Mouse (Mus musculus) neural tube, embryonic 10.5 days (tissue): ENCODE measurements at regions not wholly inside any gene's neighbourhood (a gene's known extent, or its start where the extent isn't known, plus 50 kb on each side); places are given as distances from the start of the nearest gene placed in this dataset.

Experiments
- DNase-seq: peaks from one replicate; pipeline ENCODE4 v3.0.0-alpha.2; 2017; ENCODE audit warnings: low spot score; ENCODE audit errors: extremely low spot score

DNA sequence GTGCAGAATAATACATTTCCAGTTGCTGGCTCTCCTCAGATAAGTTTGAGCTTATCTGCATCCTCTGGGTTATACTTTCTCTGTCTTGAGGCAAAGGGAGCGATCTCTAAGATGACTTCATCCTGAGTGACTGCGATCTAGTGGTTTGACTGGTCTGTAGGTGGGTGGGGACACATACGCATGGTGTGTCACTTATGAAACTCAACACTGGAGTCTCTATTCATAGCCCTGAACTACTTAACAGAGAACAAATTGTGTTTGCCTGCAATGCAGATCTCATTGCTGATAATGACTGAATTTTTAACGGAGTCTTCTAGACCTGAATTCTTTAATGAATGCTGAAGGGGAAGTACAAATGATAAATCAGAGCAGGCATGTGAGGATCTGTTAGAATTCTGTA is 244.7 kb upstream of the Msx2 start:
- no peak for DNase-seq

DNA sequence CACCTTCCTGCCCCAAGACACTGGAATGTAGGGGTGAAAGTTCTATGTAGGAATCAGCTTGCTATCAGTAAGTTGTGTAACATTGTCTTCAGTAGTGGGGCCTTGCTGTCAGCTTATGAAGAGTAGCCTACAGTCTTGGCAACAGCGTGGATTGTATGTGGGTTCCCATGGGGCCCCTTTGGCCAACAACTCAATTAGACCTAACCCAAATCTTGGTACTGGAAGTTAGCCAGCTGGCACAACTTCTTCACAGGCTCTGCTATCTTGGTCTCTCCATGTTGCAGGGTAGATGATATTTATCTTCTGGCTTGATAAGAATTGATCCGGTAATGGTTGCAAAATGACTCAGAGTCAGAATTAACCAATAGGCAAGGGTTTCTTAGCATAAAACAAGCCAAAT is 244.2 kb upstream of the Msx2 start:
- no peak for DNase-seq

DNA sequence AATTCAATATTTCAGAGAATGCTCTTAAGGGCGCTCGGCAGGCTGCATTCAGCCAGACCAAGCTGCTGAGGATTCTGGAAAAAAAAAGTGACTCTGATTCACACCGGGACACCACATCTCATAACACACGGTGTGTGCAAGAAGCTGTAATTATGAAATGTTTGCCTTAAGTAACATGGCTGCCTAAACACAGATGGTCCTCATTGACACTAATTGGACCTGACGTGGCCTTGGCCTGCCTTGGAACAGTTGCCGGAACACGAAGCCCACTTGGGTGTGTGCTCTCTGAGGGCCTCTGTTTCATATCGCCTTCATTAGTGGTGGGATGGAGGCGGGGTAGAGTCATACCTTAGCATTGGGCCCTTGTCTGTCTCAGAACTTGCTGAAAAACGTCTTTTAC is 236.2 kb upstream of the Msx2 start:
- DNase-seq, result no peak

DNA sequence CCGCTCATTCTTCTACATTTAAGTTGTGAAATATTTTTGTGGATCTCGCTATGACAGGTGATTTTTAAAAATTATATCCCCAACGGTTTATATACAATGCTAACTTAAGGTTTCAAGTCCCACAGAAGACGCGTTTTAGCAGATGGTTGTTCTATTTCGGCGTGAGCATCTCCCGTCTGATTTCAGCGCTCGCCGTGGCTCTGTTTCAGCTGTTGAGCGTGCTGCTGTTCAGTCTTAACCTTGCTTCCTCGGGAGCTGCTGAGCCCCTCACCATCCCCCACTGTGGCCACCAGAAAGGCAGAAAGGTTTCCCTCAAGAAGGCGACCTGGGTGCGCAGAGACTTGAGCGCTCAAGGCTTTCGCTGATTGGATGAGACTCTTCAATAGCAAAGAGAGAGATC is 234.7 kb upstream of the Msx2 start:
- no peak for DNase-seq

DNA sequence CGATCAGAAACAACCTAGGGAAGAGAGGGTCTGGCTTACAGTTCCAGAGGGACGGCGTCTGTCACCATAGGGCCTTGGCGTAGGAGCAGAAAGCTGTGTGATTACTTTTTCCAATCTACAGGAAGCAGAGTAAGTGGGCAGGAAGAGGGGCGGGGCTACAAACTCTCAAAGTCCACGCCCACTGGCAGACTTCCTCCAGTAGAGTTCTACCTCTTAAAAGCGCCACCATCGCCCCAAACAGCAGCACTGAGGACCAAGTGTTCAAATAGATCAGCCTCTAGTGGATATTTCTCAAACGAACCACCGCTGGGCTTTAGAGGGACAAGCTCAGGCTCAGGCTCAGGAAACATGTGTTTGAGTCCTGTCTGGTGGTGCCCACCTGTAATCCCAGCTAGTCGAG is 231.2 kb upstream of the Msx2 start:
- no peak for DNase-seq

DNA sequence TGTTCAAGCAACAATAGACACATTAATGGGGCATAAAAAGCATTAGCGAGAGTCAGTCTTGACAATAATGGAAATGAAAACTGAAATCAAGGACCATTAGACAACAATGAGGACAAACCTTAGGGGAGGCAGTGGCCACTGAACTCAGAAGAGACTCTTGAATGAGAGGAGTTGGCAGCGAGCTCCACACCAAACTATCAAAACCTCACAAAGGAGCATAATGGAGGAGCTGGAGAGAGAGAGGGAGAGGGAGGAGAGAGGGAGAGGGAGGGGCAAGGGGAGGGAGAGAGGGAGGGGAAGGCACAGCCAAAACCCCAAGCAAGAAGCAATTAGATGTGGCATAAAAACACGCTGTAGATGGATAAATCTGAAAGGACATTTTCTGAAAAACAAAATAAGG is 227.4 kb upstream of the Msx2 start:
- no peak for DNase-seq

DNA sequence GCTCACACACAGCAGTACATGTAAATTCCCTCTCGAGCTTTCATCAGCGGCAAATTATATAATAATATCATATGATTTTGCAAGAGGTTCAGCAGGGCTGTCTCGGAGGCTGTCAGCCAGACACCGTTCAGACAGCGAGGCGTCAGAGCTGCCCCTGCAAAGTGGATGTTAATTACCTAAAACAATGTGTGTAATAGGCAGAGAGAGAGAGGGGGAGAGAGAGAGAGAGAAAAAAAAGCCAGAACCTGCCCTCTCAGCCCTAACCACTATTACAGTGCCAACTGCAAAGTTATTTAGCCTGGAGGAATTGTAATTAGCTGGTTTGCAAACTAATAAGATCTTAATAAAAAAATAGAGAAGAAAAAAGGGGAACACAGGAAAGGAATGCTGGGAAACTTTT is 225.1 kb upstream of the Msx2 start:
- DNase-seq, result no peak

DNA sequence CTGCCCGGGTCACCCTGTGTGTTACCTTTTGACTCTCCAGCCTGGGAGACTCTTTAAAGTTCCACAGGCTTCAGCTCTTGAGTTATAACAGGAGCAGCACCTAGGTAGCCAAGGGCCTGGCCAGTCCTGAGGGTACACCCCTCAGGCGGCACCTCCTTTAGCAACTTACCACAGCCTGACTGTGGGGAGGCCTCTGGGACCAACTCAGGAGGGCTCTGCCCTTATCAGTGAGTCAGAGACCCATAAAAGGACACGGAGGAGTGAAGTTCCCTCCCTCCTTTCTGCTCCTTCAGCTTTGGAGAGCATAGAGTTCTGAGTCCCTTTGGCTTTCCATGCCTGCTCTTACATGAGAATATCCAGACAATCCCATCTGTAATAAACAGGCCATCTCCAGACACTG is 222.5 kb upstream of the Msx2 start:
- DNase-seq, result no peak

DNA sequence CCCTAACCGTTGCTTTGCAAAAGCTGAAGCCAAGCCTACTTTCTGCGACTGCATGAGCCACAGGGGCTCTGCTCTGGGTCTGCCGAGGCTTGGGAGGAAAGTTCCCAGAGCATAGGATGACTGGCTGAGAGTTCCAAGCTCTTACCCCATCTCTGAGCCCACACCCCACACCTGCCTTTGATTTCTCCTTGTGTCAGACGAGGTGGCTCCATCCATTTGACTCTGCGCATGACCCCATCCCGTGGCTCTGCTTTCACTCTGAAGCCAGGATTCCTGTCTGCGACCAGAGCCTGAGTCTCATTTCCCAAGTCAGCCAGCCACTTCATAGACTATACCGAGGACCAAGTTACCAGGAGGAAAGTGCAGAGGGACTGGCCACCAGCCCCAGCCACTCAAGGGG is 216.1 kb upstream of the Msx2 start:
- no peak for DNase-seq

DNA sequence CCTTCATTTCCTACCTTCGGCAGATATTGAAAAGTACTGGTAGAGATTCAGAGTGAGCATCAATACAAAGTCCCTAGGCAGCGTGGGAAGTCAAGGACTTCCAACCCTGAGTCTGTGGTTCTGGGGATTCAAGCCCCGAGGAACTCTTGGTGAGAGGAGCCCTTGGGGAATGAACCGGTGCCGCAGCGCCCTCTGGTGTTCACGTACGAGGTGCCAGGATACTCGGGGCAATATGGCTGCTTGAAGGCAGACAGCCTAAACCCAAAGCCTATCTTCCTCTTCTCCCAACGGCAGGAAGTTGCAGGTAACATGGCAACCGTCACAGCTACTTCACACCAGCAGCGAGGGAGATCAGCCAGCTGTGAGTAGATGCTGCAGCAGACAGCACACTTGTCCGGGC is 215.6 kb upstream of the Msx2 start:
- DNase-seq, result peak; percentile 89

DNA sequence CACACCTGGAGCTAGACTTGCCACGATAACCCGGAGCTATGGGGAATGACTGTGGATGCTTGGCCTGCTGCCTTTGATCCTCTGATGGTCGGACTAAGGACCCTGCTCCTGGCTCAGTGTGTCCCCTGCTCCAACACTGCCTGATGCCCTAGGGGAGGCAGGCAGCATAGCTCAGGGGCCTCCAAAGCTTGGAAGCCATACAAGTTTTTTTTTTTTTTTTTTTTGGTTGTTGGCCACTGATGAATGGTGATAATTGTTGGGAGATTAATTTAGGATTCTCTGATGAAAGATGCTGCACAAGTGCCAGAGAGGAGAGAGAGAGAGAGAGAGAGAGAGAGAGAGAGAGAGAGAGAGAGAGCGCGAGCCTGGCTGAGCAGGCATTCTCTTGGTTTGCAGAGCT is 211.6 kb upstream of the Msx2 start:
- no peak for DNase-seq

DNA sequence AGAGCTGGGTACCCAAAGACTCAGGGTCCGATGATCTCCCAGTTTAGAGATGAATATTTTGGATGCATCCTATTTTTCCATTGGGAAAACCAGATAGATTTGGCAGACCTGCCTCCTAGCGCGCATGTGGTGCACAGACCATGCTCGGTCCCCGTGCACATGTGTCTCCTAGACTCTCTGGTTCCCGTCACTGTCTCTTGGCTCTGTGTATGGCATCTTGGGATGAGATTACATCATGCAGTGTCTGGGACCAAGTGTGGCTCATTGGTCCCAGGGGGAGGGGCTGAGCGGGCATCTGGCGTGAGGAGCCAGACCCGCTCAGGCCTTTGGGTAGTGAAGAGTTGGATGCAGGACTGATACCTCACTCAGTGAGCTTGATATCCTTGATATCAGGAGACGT is 204.3 kb upstream of the Msx2 start:
- no peak for DNase-seq

DNA sequence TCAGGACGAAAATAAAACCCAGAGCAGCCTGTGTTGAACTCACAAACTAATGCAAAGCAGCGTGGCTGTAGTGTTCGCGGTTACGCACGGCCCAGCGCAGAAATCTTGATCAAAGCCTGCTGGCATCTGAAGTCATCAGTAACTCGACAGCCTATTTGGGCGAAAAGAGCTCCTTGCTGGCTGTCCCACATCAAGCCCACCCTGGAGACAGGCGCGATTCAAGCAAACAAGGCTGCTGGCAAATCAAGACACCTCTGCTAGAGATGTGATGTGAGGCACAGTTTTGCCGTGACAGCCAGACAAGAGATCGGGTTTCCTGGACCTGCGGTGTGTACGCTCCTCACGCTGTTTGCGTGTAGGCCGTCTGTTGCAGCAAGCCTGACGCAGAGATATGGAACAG is 197.5 kb upstream of the Msx2 start:
- DNase-seq, result peak; percentile 30

DNA sequence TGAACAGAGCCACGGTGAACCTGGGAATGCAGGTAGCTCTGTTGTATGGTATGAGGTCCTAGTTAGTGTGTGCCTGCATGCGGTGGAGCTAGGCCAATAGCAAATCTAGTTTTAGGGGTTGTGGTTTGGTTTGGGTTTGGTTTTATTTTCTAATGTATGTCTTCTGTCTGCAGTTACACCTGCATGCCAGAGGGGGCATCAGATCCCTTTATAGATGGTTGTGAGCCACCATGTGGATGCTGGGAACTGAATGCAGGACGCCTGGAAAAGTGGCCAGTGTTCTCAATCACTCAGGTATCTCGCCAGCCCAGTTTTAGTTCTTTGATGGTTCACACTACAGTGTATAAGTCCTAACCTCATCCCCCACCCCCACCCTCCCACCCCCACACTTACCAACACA is 194.6 kb upstream of the Msx2 start:
- no peak for DNase-seq

DNA sequence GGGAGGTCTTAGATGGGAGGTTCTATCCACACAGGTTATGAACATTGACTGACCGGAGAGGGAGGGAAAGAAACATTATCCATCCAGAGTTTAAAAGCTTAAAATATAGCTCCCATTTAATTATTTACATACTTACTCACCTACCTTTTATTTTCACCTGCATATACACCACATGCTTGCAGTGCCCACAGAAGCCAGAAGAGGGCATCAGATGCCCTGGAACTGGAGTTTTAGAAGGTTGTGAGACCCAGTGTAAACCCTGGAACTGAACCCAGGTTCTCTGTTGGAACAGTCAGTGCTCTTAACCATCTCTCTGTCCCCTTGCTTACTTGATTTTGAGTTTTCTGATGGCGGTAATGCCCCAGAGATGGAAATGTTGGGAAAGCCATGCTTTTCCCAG is 192.7 kb upstream of the Msx2 start:
- no peak for DNase-seq

DNA sequence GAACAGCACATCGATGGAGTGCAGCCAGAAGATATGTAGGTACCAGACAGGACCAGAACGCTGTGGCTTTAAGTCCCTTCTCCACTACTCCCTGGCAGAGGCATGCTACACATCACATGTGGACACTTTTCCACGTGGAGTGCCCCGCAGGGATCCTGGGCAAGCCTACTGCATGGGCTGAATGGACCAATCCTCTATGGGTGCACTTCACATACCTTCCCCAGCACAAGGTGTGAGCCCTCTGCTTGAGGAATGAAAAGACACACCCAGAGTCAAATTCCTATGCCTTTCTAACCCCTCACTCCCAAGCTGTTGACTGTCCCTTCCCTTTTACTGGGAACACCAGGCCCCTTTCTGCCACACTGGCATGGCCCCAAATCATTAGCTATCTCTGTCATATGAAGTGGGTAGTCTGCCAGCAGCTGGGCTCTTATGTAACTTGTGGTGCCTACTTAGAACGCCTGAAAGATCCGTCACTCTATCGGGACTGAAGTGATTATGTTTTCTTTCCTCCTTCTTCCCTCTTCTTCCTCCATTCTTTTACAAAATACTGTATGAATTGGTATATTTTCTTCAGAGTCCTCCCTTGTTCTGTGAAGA is 191.9 kb upstream of the Msx2 start:
- no peak for DNase-seq

DNA sequence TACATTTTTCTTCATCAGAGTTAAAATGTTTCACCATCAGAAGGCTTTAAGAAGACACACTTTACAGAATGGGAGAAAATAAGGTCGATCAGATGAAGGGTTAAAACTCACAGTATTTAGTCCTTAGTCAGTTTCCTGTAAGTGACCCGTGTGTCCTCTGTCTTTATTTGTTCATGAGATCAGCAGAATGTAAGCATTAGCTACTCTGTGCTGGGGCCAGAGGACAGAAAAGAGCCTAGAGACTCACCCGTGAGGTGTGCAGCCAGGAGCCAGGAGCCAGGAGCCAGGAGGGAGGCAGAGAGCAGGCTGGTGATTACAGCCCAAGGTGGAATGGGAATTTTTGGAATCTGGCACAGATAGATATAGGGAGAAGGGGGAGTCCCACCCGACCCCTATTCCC is 180.0 kb upstream of the Msx2 start:
- no peak for DNase-seq

DNA sequence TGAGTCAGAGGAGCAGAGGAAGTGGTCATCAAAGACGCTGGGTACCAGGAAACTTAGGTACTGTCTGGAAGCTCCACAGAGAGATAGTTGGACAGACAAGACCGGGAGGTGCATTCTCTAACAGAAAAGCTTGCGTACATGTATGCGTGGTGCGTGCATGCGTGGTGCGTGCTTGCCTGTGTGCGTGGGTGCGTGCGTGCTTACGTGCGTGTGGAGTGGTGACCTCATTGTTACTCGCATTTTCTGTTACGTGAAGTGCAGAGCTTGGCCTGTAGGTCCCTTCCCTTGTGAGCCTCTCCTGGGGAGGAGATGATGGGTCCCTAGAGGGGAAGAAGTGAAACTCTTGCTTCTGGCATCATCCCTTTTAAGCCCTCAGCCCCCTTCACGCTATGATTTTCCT is 175.5 kb upstream of the Msx2 start:
- DNase-seq, result no peak

DNA sequence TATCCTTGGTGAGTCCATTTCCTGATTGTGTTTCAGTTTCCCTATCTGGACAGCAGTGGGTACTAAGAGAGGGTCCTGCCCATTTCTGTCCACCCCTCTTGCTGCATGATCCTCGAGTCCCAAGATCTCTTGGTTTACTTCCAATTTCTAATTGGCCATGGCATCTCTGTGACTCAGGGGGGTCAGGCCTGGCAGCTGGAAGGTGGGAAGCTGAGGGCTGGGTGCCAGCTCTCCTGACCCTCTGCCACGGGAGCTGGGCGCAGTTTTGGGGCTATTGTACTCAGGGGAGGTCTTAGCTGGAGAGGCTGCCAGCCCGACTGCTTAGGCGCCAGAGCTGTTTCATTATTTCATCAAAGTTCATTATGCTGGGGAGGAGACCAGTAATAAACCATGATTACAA is 169.7 kb upstream of the Msx2 start:
- no peak for DNase-seq

DNA sequence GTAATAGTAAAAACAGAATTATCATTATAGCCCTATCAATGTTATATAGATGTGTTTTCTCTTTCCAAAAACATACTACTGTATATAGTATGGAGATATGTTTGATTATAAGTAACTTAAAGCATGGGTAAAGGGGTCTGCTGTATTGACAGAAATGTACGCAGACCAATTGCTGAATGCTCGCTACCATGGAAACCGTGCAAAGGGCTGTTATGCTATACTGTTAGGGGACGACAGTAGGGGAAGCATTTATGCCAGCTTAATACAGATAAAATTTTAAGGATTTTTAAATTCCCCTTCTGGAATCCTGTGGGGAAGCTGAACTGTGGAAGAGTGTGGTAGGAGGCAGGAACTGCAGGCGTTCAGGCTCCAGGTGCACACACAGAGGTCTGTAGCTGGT is 166.7 kb upstream of the Msx2 start:
- DNase-seq, result no peak

DNA sequence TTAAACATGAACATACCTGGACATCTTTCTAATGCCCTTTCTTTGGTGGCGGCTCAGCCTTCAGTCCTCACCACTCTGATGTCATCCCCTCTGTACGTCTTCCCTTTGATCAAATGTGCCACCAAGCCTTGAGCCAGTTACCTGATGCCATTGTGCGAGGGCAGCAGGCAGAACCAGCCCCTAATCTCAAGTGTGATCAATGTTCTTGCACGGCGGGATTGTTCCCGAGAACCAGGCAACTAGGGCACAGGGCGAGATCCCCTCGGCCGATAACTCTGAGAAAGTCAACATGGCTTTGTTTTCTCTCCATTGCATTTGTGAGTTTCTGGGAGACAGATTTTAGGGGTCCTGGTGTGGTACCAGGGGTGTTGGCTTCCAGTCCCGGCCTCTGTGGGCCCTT is 166.2 kb upstream of the Msx2 start:
- no peak for DNase-seq

DNA sequence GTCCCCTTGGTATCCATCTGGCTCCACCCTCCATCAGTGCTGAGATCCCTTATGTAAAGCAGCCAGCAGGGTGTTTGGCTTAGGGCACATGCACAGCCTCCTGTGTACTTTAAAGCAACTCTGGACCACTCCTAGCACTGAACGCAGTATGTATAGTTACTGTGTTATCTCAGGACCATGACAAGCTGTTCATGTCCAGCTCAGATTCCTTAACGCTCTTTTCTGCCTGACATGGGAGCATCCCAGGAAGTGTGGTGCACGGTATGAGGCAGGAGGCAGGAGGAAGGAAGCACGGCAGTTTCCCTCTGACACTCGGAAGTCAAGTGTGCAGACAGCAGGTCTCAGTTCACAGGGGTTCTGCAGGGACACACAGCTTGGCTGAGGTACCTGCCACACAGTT is 163.1 kb upstream of the Msx2 start:
- DNase-seq, result no peak

DNA sequence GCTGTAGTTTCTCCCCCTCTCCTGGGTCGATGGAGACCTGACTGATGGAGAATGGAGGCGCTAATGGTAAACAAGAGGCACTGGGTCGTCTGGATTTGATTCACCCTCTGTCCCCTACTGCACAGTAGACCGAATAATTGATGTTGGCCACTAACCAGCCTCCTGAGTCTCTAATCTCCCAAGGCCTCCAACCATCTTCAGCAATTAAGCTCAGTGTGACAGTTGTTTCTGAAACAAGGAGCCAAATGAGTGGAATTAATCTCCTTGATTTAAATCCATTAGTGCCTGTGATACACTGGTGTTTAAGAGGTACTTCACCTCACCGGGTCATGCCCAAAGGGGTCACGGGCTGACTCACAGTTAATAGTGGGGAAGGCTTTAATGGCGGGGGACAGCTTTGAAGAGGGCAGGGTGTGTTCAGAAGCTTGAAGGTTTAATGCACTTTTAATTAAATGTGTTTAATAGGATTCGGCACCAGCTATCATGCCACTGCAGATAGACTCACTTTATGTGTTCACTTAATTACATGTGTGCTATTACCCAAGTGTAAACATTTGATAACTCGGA is 161.8 kb upstream of the Msx2 start:
- no peak for DNase-seq

DNA sequence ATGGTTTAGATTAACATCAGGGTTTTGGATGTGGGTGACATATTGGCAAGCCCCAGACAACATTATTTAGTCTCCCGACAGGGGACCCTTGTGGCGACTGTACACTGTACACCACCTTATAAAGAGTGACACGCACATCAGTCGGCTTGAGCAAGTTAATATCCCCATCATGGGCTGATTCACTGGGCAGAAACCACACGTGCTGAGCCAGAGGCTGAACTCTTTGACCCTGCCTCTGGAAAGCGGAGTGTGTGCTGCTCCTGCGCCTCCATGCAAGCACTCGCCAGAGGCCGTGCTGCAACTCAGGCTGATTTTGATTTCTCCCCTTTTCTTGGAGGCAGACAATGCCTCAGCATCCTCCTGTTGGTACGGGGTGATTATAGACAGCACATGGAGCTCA is 125.2 kb upstream of the Msx2 start:
- DNase-seq, result peak; percentile 16
